Mouse (Mus musculus): ENCODE results near the gene Trp53i11. TPM values are rescaled to one million over a fixed set of nuclear protein-coding genes. Genes with fewer than 3 reads are reported as not detected.

The Trp53i11 gene
- total and polyA plus RNA-seq, 3 experiments, result not detected

DNA sequence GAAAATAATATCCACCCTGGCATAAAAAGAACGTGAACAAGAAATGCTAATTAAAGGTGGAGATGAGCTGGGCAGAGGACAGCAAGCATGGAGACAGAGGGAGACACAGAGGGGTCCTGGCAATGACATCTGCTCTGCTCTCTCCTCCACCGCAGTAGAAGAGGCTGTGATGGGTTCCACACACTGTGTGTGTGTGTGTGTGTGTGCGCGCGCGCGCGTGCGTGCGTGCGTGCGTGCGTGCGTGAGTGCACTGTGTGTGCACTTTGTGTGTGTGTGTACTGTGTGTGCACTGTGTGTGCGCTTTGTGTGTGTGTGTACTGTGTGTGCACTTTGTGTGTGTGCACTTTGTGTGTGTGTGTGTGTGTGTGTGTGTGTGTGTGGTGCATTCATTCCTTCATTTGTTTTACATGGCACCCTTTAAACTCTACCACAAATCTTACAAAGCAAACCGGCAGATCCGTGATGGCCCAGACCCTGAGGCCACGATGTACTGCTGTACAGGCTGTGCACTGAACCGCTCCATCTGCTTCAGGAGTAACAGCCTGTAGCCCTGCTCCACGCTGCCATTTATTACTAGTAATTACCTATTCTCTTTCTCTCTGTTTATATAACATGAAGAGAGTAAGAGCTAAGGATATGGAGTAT, 9.6 kb upstream of the Trp53i11 start (continued):
- no peak for TF ChIP-seq ETS1 (IDR thresholded peaks at IDR 0.05; ENCODE audit: low read depth, low read length)
- TF ChIP-seq KAT2A (conservative IDR thresholded peaks at IDR 0.05; ENCODE audit: low read depth, low read length), result no peak
- no peak for TF ChIP-seq RCOR1 (IDR thresholded peaks at IDR 0.05; ENCODE audit: low read depth, low read length)

GRCm38 (mm10) chr2:93178313-93178677, 9.1 kb upstream of the Trp53i11 start:
- Histone ChIP-seq H3K9ac (ENCODE audit: control insufficient read depth, low read depth, low read length, poor library complexity, severe bottlenecking) (no peak overlapping the region), H3K27ac (ENCODE audit: control insufficient read depth, low read depth, low read length) (no peak overlapping the region), H3K9me3 (replicated peaks; ENCODE audit: insufficient read depth, low read length) (no peaks in the 10 kb centered on the region), H3K27me3 (ENCODE audit: control insufficient read depth in 1 of 2, insufficient read depth in 2 of 2, low read length in 2 of 2) (peaks cover 2 to 5% of the 10 kb centered on the region in 2 experiments; a peak in 3 of 4 replicates), H3K79me2 (ENCODE audit: control insufficient read depth, insufficient read depth, low read length, poor library complexity) (no peaks in the 10 kb centered on the region), H3K4me1 (ENCODE audit: control insufficient read depth in 1 of 2, insufficient read depth in 2 of 2, low read length in 2 of 2) (0 out of 4 replicates have a peak, but pooled peaks cover 0 to 4% of the 10 kb centered on the region in 2 experiments), H3K36me3 (ENCODE audit: control insufficient read depth in 1 of 2, insufficient read depth in 2 of 2, low read length in 2 of 2) (no peaks in the 10 kb centered on the region), H3K4me3 (ENCODE audit: control insufficient read depth in 1 of 2, insufficient read depth in 1 of 2, low read depth in 2 of 2, low read length in 2 of 2) (no peak overlapping the region)
- TF ChIP-seq GATA1 (IDR thresholded peaks at IDR 0.05; ENCODE audit: low read depth, low read length) (no peak), E2F4 (IDR thresholded peaks at IDR 0.05; ENCODE audit: borderline replicate concordance, low read depth, low read length) (no peak), POLR2A (IDR thresholded peaks at IDR 0.05; ENCODE audit: control insufficient read depth in 1 of 2, insufficient read depth in 1 of 2, low read depth in 1 of 2, low read length in 2 of 2, poor library complexity in 1 of 2) (no peak), SIN3A (IDR thresholded peaks at IDR 0.05; ENCODE audit: low read length) (no peak), EP300 (IDR thresholded peaks at IDR 0.05; ENCODE audit: low read depth in 1 of 2, low read length in 2 of 2) (no peak), UBTF (IDR thresholded peaks at IDR 0.05; ENCODE audit: borderline replicate concordance, insufficient read depth, low read depth, low read length) (no peak)
- DNase-seq (ENCODE audit: low read depth, low spot score), result no peak

DNA sequence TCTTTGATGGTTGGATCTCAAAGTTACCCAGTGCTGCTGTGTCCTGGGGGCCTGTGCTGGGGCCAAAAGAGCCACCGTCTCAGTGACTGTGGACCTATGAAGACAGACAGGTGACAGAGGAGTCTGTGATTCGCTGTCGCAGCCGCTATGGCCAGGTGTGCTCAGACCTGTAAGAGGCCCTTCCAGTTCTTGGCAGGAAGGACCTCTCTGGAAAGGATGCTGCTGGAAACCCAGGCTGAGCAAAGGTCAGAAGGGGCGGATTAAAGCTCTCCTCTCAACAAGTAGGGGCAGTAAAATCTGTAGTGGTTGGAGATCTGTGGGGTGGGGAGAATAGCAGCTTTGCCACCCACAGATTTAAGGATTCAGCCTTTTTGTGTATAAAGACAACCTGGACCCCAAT, 7.7 kb upstream of the Trp53i11 start:
- H3K36me3 ChIP-seq (ENCODE audit: control insufficient read depth in 1 of 2, insufficient read depth in 2 of 2, low read length in 2 of 2), result no peaks in the 10 kb centered on the region
- H3K27me3 ChIP-seq (ENCODE audit: control insufficient read depth in 1 of 2, insufficient read depth in 2 of 2, low read length in 2 of 2), result peaks cover 0 to 2% of the 10 kb centered on the region in 2 experiments; a peak in 3 of 4 replicates
- H3K27ac ChIP-seq (ENCODE audit: control insufficient read depth, low read depth, low read length), result no peak overlapping the region
- no peak overlapping the region for H3K4me3 ChIP-seq (ENCODE audit: control insufficient read depth in 1 of 2, insufficient read depth in 1 of 2, low read depth in 2 of 2, low read length in 2 of 2)
- H3K9me3 ChIP-seq (replicated peaks; ENCODE audit: insufficient read depth, low read length), result no peaks in the 10 kb centered on the region
- no peak for DNase-seq (ENCODE audit: low read depth, low spot score)
- 0 out of 4 replicates have a peak, but pooled peaks cover 0 to 4% of the 10 kb centered on the region in 2 experiments for H3K4me1 ChIP-seq (ENCODE audit: control insufficient read depth in 1 of 2, insufficient read depth in 2 of 2, low read length in 2 of 2)
- no peaks in the 10 kb centered on the region for H3K79me2 ChIP-seq (ENCODE audit: control insufficient read depth, insufficient read depth, low read length, poor library complexity)
- TF ChIP-seq POLR2A (IDR thresholded peaks at IDR 0.05; ENCODE audit: control insufficient read depth in 1 of 2, insufficient read depth in 1 of 2, low read depth in 1 of 2, low read length in 2 of 2, poor library complexity in 1 of 2), result no peak
- TF ChIP-seq EP300 (IDR thresholded peaks at IDR 0.05; ENCODE audit: low read depth in 1 of 2, low read length in 2 of 2), result no peak
- TF ChIP-seq CHD2 (IDR thresholded peaks at IDR 0.05; ENCODE audit: low read length), result no peak
- TF ChIP-seq ETS1 (IDR thresholded peaks at IDR 0.05; ENCODE audit: low read depth, low read length), result no peak
- TF ChIP-seq MEF2A (IDR thresholded peaks at IDR 0.05; ENCODE audit: extremely low read depth, insufficient replicate concordance, low read depth, low read length, poor library complexity, severe bottlenecking), result no peak
- TF ChIP-seq GATA1 (IDR thresholded peaks at IDR 0.05; ENCODE audit: low read depth, low read length), result no peak
- TF ChIP-seq CTCF (IDR thresholded peaks at IDR 0.05 in 2 of 3, conservative IDR thresholded peaks at IDR 0.05 in 1 of 3; ENCODE audit: control insufficient read depth in 1 of 3, insufficient read depth in 1 of 3, low read depth in 2 of 3, low read length in 3 of 3, poor library complexity in 1 of 3, severe bottlenecking in 1 of 3), result no peak
- no peak for TF ChIP-seq SMC3 (IDR thresholded peaks at IDR 0.05; ENCODE audit: low read depth, low read length)
- no peak for TF ChIP-seq USF1 (IDR thresholded peaks at IDR 0.05; ENCODE audit: low read depth, low read length)
- no peak overlapping the region for H3K9ac ChIP-seq (ENCODE audit: control insufficient read depth, low read depth, low read length, poor library complexity, severe bottlenecking)
